Mouse (Mus musculus) hindbrain, embryonic 13.5 days (tissue): ENCODE data around the gene Egr4. TPM values are rescaled to one million over a fixed set of nuclear protein-coding genes. Genes with fewer than 3 reads are reported as not detected.

Source experiments
- ATAC-seq: fragments of 200-750 bp; cut with Nextera tagmentation; 2 replicates; pipeline ENCODE4 v1.8.0; 2017; ENCODE audit warnings: moderate TSS enrichment; ENCODE audit not compliant: low FRiP score
- H3K27ac ChIP-seq: fragments of 300-500 bp; sonication (generic); 2 replicates; pipeline ENCODE4 v1.5.1; 2015; ENCODE audit warnings: inconsistent platforms, mild to moderate bottlenecking, moderate library complexity
- H3K27me3 ChIP-seq: fragments of 300-500 bp; sonication (generic); 2 replicates; pipeline ENCODE4 v1.6.1; 2015; ENCODE audit warnings: mild to moderate bottlenecking, inconsistent platforms
- H3K36me3 ChIP-seq: fragments of 300-500 bp; sonication (generic); 2 replicates; pipeline ENCODE4 v1.6.1; 2015; ENCODE audit warnings: mild to moderate bottlenecking, inconsistent platforms
- H3K4me1 ChIP-seq: fragments of 300-500 bp; sonication (generic); replicated peaks from 2 replicates; pipeline ENCODE4 v1.6.1; 2015; ENCODE audit warnings: inconsistent platforms
- H3K4me2 ChIP-seq: fragments of 300-500 bp; sonication (generic); 2 replicates; pipeline ENCODE4 v1.6.1; 2015; ENCODE audit warnings: inconsistent platforms, mild to moderate bottlenecking, moderate library complexity
- H3K4me3 ChIP-seq: fragments of 300-500 bp; sonication (generic); 2 replicates; pipeline ENCODE4 v1.5.1; 2015; ENCODE audit warnings: mild to moderate bottlenecking, inconsistent platforms
- H3K9ac ChIP-seq: fragments of 300-500 bp; sonication (generic); 2 replicates; pipeline ENCODE4 v1.6.1; 2015; ENCODE audit warnings: mild to moderate bottlenecking, inconsistent platforms
- H3K9me3 ChIP-seq: fragments of 300-500 bp; sonication (generic); 2 replicates; pipeline ENCODE4 v1.6.1; 2016; ENCODE audit warnings: inconsistent platforms
- WGBS: fragments of 180-500 bp; shearing (Covaris S2); methylation state at CpG from one replicate; pipeline ENCODE4 v1.1.7; 2015; 5-methylcytosine and 5-hydroxymethylcytosine counted together
- polyA plus RNA-seq: library from polyadenylated mRNA; unstranded; fragments of >200 nt; fragmentation: Nextera tagmentation; extraction: Ambion mirVana; gene quantifications from 2 replicates; pipeline ENCODE4 v1.2.1, GENCODE M21; 2015

Gene Egr4
- polyA plus RNA-seq, 1 experiment from 2014 or later: not detected

DNA sequence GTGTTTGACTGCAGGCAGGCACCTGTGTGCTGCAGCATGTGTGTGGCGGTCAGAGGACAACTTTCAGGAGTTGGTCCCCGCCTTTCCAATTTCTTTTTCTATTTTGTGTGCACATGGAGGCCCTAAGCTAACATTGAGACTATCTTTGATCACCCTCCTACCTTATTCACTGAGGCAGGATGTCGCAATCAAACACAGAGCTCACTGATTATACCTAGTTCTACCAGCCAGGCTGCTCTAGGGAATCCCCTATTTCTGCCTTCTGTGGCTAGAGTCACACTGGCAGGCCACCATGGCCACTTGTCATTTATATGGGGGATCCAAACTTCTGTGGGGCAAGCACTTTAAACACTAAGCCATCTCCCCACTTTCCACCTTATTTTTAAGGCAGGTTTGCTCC lies 23.7 kb downstream of the Egr4 start:
- 85% methylated on average over 3 of the region's 3 CpGs for WGBS

DNA sequence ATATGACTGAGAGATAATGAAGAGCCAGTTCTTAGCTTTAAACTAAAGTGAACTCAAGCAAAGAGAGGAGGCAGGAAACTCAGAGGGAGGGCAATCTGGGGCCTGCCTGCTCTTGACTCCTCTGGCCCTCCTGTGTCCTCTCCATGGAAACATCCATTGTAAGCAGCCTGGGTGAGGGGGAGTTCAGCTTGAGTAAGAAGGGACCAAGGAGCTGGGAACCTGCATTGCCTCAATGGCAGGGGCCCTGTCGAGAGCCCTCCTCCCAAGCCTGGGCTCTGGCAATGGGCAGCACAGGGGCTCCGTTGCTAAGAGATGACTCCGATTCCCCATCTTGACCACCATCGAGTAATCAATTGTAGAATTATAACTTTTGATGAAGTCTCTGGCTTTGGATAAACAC lies 24.9 kb downstream of the Egr4 start:
- peaks cover 42% of the 10 kb centered on the region for H3K27me3 ChIP-seq
- WGBS: 27% methylated on average over 4 of the region's 4 CpGs
- no peak for ATAC-seq

More for the DNA sequence above, 23.7 kb downstream of the Egr4 start:
- ATAC-seq: no peak
- Histone ChIP-seq H3K36me3 (no peaks in the 10 kb centered on the region), H3K27me3 (peaks cover 29% of the 10 kb centered on the region), H3K4me2 (no peak overlapping the region), H3K9me3 (no peaks in the 10 kb centered on the region), H3K9ac (no peak overlapping the region), H3K4me3 (no peak overlapping the region), H3K4me1 (peaks cover 8% of the 10 kb centered on the region), H3K27ac (no peak overlapping the region)

GRCm38 (mm10) chr6:85485738-85486137 lies 27.7 kb downstream of the Egr4 start:
- ATAC-seq: no peak
- peaks cover 7% of the 10 kb centered on the region; the same call in 1 of the 2 replicates for H3K36me3 ChIP-seq
- H3K9me3 ChIP-seq: no peaks in the 10 kb centered on the region
- H3K27ac ChIP-seq: no peak overlapping the region
- H3K4me1 ChIP-seq: peaks cover 19% of the 10 kb centered on the region
- WGBS: 73% methylated on average over 2 of the region's 2 CpGs
- H3K4me2 ChIP-seq: no peak overlapping the region
- peaks cover 61% of the 10 kb centered on the region for H3K27me3 ChIP-seq
- no peak overlapping the region for H3K4me3 ChIP-seq
- H3K9ac ChIP-seq: no peak overlapping the region

More for the DNA sequence above, 24.9 kb downstream of the Egr4 start:
- Histone ChIP-seq H3K4me3 (no peak overlapping the region), H3K4me2 (no peak overlapping the region), H3K9me3 (no peaks in the 10 kb centered on the region), H3K4me1 (peaks cover 19% of the 10 kb centered on the region), H3K27ac (no peak overlapping the region), H3K9ac (no peak overlapping the region), H3K36me3 (peaks cover 3% of the 10 kb centered on the region; the same call in 1 of the 2 replicates)

DNA sequence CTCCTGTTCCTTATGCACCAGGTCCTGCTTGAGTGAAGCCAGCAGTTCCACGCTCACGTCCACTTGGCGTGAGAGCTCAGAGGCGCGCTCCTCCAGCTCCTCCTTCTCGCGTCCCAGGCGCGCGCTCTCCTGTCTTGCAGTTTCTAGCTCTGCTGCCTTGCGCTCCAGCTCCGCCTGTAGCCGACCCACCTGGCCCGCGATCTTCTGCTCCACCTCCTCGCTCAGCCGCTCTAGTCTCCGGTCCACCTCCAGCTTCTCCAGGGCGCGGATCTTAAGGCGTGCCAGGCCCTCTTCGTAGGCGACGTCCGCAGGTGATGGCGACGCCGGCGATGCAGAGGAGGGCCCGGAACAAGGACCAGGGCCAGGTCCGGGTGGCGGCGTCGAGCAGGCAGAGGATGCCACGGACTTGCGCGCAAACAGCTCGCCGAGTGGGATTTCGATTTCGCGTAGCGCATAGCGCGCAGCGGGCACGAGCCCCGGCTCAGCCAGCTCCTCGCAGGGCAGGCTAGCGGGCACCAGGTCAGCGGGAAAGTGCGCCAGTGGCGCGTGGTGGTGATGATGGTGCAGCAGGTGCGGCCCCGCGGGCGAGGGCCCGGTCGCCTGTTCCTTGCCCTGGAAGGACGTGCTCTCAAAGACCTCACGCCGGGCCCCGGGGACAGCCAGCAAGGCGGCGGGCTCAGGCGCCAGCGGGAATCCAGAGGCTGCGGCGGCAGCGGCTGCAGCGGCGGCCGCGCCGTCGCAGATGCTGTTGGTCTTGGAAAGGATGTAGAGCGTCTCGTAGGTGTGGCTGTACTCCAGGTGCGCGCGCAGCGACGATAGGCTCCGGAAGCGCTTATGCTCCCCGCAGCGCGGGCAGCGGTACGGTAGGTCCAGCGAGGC lies 29.3 kb downstream of the Egr4 start:
- peak overlapping the region; percentile 41 for H3K4me3 ChIP-seq
- H3K27me3 ChIP-seq: peaks cover 71% of the 10 kb centered on the region
- H3K36me3 ChIP-seq: peaks cover 18% of the 10 kb centered on the region
- H3K9me3 ChIP-seq: no peaks in the 10 kb centered on the region
- H3K9ac ChIP-seq: peak overlapping the region; percentile 63
- peak overlapping the region; percentile 57 for H3K4me2 ChIP-seq
- ATAC-seq: 0 out of 2 replicates have a peak, but pooled peaks have one; percentile 41
- no peak overlapping the region for H3K27ac ChIP-seq
- peaks cover 23% of the 10 kb centered on the region for H3K4me1 ChIP-seq
- 4% methylated on average over 87 of the region's 92 CpGs for whole genome bisulfite sequencing

GRCm38 (mm10) chr6:85480685-85481084 lies 32.7 kb downstream of the Egr4 start:
- H3K4me1 ChIP-seq: peaks cover 17% of the 10 kb centered on the region
- no peaks in the 10 kb centered on the region for H3K9me3 ChIP-seq
- H3K27me3 ChIP-seq: peaks cover 67% of the 10 kb centered on the region
- ATAC-seq: 0 out of 2 replicates have a peak, but pooled peaks have one; percentile 17
- H3K4me3 ChIP-seq: no peak overlapping the region
- H3K9ac ChIP-seq: 0 out of 2 replicates have a peak overlapping the region, but pooled peaks have one; percentile 39
- peaks cover 30% of the 10 kb centered on the region for H3K36me3 ChIP-seq
- no peak overlapping the region for H3K27ac ChIP-seq
- WGBS: 59% methylated on average over 16 of the region's 16 CpGs
- no peak overlapping the region for H3K4me2 ChIP-seq

- H3K4me2 ChIP-seq: no peak overlapping the region
- no peak overlapping the region for H3K9ac ChIP-seq
- peaks cover 35% of the 10 kb centered on the region for H3K36me3 ChIP-seq
- WGBS: 82% methylated on average over 5 of the region's 5 CpGs
- peaks cover 17% of the 10 kb centered on the region for H3K4me1 ChIP-seq
- no peak overlapping the region for H3K27ac ChIP-seq
- no peaks in the 10 kb centered on the region for H3K9me3 ChIP-seq
- ATAC-seq: no peak
- peaks cover 60% of the 10 kb centered on the region for H3K27me3 ChIP-seq
- no peak overlapping the region for H3K4me3 ChIP-seq
These were observed 33.4 kb downstream of the Egr4 start for GRCm38 (mm10) chr6:85479979-85480378.

DNA sequence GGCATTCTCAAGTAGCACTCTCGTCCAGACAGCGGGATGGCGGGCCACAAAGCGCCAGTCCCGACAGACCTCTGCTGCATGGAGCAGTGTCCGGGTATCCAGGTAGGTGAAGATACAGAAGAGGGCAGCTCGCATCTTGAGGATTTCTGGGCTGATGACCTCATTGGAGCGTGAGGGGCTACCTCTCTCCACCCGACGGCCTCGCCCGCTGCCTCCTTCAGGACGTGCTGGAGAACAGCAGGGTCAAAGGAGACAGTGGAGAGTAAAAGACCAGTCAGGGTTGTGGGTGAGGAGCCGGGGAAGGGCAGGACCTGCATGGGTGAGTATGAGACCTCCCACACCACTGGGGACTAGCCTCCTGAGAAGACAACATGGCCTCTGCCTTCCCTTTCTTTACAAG lies 35.0 kb downstream of the Egr4 start:
- Histone ChIP-seq H3K4me3 (no peak overlapping the region), H3K27me3 (peaks cover 44% of the 10 kb centered on the region), H3K36me3 (peaks cover 48% of the 10 kb centered on the region), H3K9ac (no peak overlapping the region), H3K4me2 (no peak overlapping the region), H3K27ac (no peak overlapping the region), H3K9me3 (no peaks in the 10 kb centered on the region), H3K4me1 (0 out of 2 replicates have a peak, but pooled peaks cover 4% of the 10 kb centered on the region)
- ATAC-seq: no peak
- WGBS: 42% methylated on average over 14 of the region's 14 CpGs

GRCm38 (mm10) chr6:85477366-85477917 lies 35.9 kb downstream of the Egr4 start:
- no peak overlapping the region for H3K9ac ChIP-seq
- H3K4me1 ChIP-seq: 0 out of 2 replicates have a peak, but pooled peaks cover 4% of the 10 kb centered on the region
- H3K9me3 ChIP-seq: no peaks in the 10 kb centered on the region
- no peak overlapping the region for H3K4me2 ChIP-seq
- H3K27ac ChIP-seq: no peak overlapping the region
- H3K4me3 ChIP-seq: no peak overlapping the region
- no peak for ATAC-seq
- H3K27me3 ChIP-seq: peaks cover 38% of the 10 kb centered on the region
- peaks cover 57% of the 10 kb centered on the region for H3K36me3 ChIP-seq
- 39% methylated on average over 10 of the region's 10 CpGs for WGBS

GRCm38 (mm10) chr6:85475581-85475980 lies 37.8 kb downstream of the Egr4 start:
- Histone ChIP-seq H3K9me3 (no peaks in the 10 kb centered on the region), H3K36me3 (peaks cover 71% of the 10 kb centered on the region), H3K4me2 (no peak overlapping the region), H3K27me3 (peaks cover 29% of the 10 kb centered on the region), H3K4me3 (no peak overlapping the region), H3K9ac (no peak overlapping the region), H3K27ac (no peak overlapping the region), H3K4me1 (0 out of 2 replicates have a peak, but pooled peaks cover 4% of the 10 kb centered on the region)
- ATAC-seq: no peak
- WGBS: 91% methylated on average over 3 of the region's 3 CpGs

DNA sequence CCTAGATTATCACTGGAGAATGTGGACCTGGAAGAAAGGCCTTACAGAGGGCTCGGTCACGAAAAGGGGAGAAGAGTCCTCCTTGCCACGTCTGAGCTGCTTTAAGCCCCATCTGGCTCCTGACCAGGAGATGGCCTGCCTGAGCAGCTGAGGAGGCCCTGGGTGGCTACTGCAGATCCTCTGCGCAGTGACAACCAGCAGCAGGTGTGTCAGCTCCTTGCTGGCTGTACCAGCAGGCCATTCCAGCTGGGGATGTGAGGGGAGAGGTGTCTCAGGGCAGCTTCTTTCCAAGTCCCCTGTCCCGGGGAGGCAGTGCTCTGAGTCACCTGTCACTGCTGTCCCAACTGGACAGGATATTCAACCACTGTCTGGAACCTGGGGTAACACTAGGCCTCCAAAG lies 40.8 kb downstream of the Egr4 start:
- no peak overlapping the region for H3K4me3 ChIP-seq
- H3K36me3 ChIP-seq: peaks cover 81% of the 10 kb centered on the region
- no peak overlapping the region for H3K4me2 ChIP-seq
- peaks cover 6% of the 10 kb centered on the region; the same call in 1 of the 2 replicates for H3K27me3 ChIP-seq
- H3K9me3 ChIP-seq: no peaks in the 10 kb centered on the region
- WGBS: 56% methylated on average over 5 of the region's 5 CpGs
- ATAC-seq: no peak
- no peak overlapping the region for H3K9ac ChIP-seq
- H3K27ac ChIP-seq: no peak overlapping the region
- H3K4me1 ChIP-seq: no peaks in the 10 kb centered on the region

- Histone ChIP-seq H3K9me3 (no peaks in the 10 kb centered on the region), H3K36me3 (peaks cover 83% of the 10 kb centered on the region), H3K4me1 (no peaks in the 10 kb centered on the region), H3K4me3 (no peak overlapping the region), H3K27me3 (0 out of 2 replicates have a peak, but pooled peaks cover 4% of the 10 kb centered on the region), H3K9ac (no peak overlapping the region), H3K27ac (no peak overlapping the region), H3K4me2 (no peak overlapping the region)
- ATAC-seq: no peak
- WGBS: 59% methylated on average over 8 of the region's 8 CpGs
These were observed 41.4 kb downstream of the Egr4 start for GRCm38 (mm10) chr6:85471962-85472361.

- H3K36me3 ChIP-seq: peaks cover 98% of the 10 kb centered on the region
- no peak overlapping the region for H3K4me3 ChIP-seq
- no peaks in the 10 kb centered on the region for H3K9me3 ChIP-seq
- no peak overlapping the region for H3K27ac ChIP-seq
- H3K4me2 ChIP-seq: no peak overlapping the region
- WGBS: 80% methylated on average over 5 of the region's 5 CpGs
- H3K27me3 ChIP-seq: 0 out of 2 replicates have a peak, but pooled peaks cover 4% of the 10 kb centered on the region
- no peaks in the 10 kb centered on the region for H3K4me1 ChIP-seq
- ATAC-seq: 0 out of 2 replicates have a peak, but pooled peaks have one; percentile 40
- no peak overlapping the region for H3K9ac ChIP-seq
These were observed 43.5 kb downstream of the Egr4 start for GRCm38 (mm10) chr6:85469660-85470430.
